Mouse (Mus musculus) ovary, adult 10 weeks (tissue): ENCODE results near the gene Krtap3-1. TPM values are rescaled to one million over a fixed set of nuclear protein-coding genes. Genes with fewer than 3 reads are reported as not detected.

Source experiments
- polyA plus RNA-seq: library from polyadenylated mRNA; stranded (reverse); fragments of 350-450 nt; fragmentation: Illumina TruSeq; extraction: RNeasy Lipid Tissue Mini Kit (QIAGEN cat#74804); gene quantifications from one replicate; pipeline ENCODE4 v1.2.3, GENCODE M21; 2014

Krtap3-1 gene
- polyA plus RNA-seq: not detected

GRCm38 (mm10) chr11:99566530-99566929 lies at the start of gene Krtap3-1:
Krtap3-1 (minus strand) TSS chr11:99566630.

GRCm38 (mm10) chr11:99614796-99615363 lies 48.5 kb upstream of the Krtap3-1 start, which contains the start of gene Krtap2-4:
Krtap2-4 (minus strand) TSS chr11:99614846.

DNA sequence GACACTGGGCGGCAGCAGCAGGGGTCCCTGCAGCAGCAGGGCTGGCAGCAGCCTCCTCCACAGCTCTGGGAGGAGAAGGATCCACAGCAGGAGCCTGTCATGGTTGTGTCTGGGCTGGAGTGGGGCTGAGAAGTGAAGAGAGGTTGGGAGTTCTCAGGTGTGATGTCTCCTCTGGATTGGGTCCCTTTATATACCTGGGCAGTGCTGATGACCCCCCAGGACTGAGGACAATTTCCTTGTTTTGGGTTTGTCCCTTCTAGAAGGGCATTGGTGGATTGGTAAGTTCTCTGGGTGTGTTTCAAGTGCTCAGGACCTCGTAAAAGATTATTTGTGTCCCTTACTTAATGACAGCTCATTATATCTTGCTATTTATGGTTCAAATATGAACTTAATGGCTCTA lies 43.7 kb upstream of the Krtap3-1 start, which contains the start of gene Gm11937:
Gene Gm11937, minus strand, starts transcription at position 101 of the 400 bp plus-strand sequence.

GRCm38 (mm10) chr11:99603208-99603607 lies 36.8 kb upstream of the Krtap3-1 start, which contains the start of gene Gm11938:
Gm11938 (minus strand) TSS chr11:99603308.

DNA sequence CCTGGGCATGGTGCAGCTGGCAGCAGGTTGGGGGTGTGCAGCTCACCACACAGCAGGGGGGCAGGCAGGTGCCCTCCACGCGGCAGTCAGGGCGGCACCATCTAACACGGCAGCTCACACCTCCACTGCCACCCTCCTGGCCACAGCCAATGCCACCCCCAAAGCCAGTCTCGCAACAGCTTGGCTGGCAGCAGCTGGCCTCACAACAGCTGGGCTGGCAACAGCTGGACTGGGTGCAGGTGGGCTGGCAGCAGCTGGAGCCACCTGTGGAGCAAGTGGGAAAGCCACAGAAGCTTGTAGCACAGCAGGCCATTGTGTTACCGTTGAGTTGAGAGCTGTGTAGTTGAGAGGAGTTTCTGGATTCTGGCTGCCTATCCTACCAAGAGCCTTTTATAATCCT lies 31.3 kb upstream of the Krtap3-1 start, which contains the start of gene Krtap9-3:
Gene Krtap9-3, minus strand, starts transcription at position 364 of the 400 bp plus-strand sequence.

DNA sequence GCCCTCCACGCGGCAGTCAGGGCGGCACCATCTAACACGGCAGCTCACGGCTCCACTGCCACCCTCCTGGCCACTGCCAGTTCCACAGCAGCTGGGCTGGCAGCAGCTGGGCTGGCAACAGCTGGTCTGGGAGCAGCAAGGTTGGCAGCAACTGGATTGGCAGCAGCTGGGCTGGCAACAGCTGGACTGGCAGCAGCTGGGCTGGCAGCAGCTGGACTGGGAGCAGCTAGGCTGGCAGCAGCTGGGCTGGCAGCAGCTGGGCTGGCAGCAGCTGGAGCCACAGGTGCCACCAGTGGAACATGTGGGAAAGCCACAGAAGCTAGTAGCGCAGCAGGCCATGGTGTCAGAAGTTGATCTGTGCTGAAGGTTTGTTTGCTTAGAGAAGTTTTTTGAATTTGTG lies 24.6 kb upstream of the Krtap3-1 start, which contains the start of gene Krtap1-3:
Gene Krtap1-3, minus strand, starts transcription at position 359 of the 400 bp plus-strand sequence.

GRCm38 (mm10) chr11:99583245-99583704 lies 16.8 kb upstream of the Krtap3-1 start, which contains the start of gene Krtap1-4:
Krtap1-4 (minus strand) TSS chr11:99583654.

DNA sequence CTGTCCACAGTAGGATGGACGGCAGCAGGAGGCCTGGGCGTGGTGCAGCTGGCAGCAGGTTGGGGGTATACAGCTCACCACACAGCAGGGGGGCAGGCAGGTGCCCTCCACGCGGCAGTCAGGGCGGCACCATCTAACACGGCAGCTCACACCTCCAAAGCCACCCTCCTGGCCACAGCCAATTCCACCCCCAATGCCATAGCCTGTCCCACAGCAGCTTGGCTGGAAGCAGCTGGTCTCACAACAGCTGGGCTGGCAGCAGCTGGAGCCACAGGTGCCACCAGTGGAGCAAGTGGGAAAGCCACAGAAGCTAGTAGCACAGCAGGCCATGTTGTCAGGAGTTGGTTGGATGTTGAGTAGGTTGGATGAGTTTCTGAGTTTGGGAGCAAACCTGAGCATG lies 14.2 kb upstream of the Krtap3-1 start, which contains the start of gene Krtap1-5:
Gene Krtap1-5, minus strand, starts transcription at position 381 of the 400 bp plus-strand sequence.

DNA sequence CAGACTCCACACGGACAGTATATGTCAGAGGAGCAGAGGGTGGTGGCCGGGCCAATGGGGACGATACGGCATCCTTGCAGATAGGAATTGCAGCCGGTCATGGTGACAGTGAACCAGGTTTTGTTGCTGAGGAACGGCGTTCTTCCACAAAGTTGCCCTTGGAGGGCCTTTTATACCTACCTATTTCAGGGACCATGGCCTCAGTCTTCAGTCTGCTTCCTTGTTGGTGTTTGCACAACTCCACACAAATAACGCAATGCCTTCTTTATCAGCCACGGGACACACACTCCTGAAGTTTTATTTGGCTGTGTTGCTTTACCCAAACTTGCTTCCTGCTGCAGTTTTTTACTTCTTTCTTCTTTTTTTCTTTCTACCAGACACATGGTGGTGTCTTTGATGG lies 7.1 kb downstream of the Krtap3-1 start, which contains the start of gene Gm11939:
Gene Gm11939, minus strand, starts transcription at position 101 of the 400 bp plus-strand sequence.

DNA sequence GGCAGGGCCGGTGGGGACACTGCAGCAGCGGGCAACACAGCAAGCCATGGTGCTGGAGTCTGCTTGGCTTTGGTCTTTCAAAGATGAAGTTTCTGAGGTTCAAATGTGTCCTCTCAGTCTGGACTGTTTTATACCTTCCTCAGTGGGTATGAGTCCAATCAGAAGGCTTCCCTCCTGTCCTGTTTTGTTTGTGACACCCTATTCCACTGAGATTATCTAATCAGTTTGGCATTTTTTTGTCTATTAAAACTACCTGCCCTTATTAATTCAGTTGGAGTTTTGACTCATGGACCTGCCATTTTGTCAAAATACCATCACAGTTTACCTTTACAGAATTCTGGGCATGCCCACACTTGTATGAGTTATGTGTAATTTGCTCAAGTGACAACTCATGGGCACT lies 9.7 kb downstream of the Krtap3-1 start, which contains the start of gene Krtap3-2:
Gene Krtap3-2, minus strand, starts transcription at position 101 of the 400 bp plus-strand sequence.

GRCm38 (mm10) chr11:99550765-99551164 lies 15.7 kb downstream of the Krtap3-1 start, which contains the start of gene Krtap3-3:
Krtap3-3 (minus strand) TSS chr11:99550865.

DNA sequence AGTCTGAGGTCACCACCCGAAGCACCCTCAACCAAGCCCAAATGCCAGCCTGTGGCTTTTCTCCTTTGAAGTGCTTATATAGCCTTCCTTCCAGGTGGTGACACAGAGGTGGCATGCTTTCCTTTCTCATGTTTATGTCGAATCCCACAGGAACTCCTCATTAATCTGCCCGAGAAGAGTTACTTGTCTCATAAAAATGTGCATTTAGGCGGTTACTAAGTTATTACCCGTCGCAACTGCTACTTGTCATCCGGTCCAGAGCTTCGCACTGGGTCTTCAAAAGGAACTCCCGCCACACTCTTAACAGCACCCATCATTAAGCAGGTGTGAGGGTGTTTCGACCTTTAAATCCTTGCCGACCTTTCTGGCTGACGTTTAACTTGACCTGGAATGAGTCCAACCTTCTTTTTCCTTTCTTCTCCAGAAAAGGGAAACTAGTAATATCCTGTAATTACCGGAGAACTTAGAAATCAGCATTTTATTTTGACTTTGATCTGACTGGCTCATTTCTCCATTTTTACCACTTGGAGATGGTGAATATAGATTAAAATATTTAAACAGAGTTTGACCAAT lies 45.1 kb downstream of the Krtap3-1 start, which contains the start of gene Krt39:
Gene Krt39, minus strand, starts transcription at position 51 of the 573 bp plus-strand sequence.

Other genes starting within 250 kb of the Krtap3-1 start
- gene Krt25, start 243.7 kb downstream of the Krtap3-1 start, polyA plus RNA-seq: not detected
- not detected for gene Krt26, start 228.7 kb downstream of the Krtap3-1 start, polyA plus RNA-seq
- gene Krt27, start 215.5 kb downstream of the Krtap3-1 start, polyA plus RNA-seq: not detected
- gene Krt28, start 191.7 kb downstream of the Krtap3-1 start, polyA plus RNA-seq: not detected
- 13.0 TPM for gene Krt10, start 177.3 kb downstream of the Krtap3-1 start, polyA plus RNA-seq
- gene Krt12, start 144.4 kb downstream of the Krtap3-1 start, polyA plus RNA-seq: not detected
- 3.6 TPM for gene Krt20, start 128.5 kb downstream of the Krtap3-1 start, polyA plus RNA-seq
- gene Krt23, start 73.5 kb downstream of the Krtap3-1 start, polyA plus RNA-seq: 0.29 TPM
- not detected for gene Krt39, start 45.3 kb downstream of the Krtap3-1 start, polyA plus RNA-seq
- not detected for gene Krt40, start 23.5 kb downstream of the Krtap3-1 start, polyA plus RNA-seq
- not detected for gene Krtap3-3, start 15.8 kb downstream of the Krtap3-1 start, polyA plus RNA-seq
- gene Krtap3-2, start 9.8 kb downstream of the Krtap3-1 start, polyA plus RNA-seq: not detected
- not detected for gene Gm11939, start 7.2 kb downstream of the Krtap3-1 start, polyA plus RNA-seq
- not detected for gene Krtap1-5, start 14.4 kb upstream of the Krtap3-1 start, polyA plus RNA-seq
- not detected for gene Krtap1-4, start 17.0 kb upstream of the Krtap3-1 start, polyA plus RNA-seq
- not detected for gene Krtap1-3, start 24.7 kb upstream of the Krtap3-1 start, polyA plus RNA-seq
- not detected for gene Krtap9-3, start 31.5 kb upstream of the Krtap3-1 start, polyA plus RNA-seq
- gene Gm11938, start 36.7 kb upstream of the Krtap3-1 start, polyA plus RNA-seq: not detected
- gene Gm11937, start 43.6 kb upstream of the Krtap3-1 start, polyA plus RNA-seq: not detected
- gene Krtap2-4, start 48.2 kb upstream of the Krtap3-1 start, polyA plus RNA-seq: not detected
- not detected for gene Gm11562, start 53.8 kb upstream of the Krtap3-1 start, polyA plus RNA-seq
- gene Krtap4-1, start 61.6 kb upstream of the Krtap3-1 start, polyA plus RNA-seq: not detected
- gene Krtap4-2, start 68.5 kb upstream of the Krtap3-1 start, polyA plus RNA-seq: not detected
- gene Krtap4-7, start 77.5 kb upstream of the Krtap3-1 start, polyA plus RNA-seq: not detected
- not detected for gene Gm11555, start 83.6 kb upstream of the Krtap3-1 start, polyA plus RNA-seq
- not detected for gene Gm11563, start 92.3 kb upstream of the Krtap3-1 start, polyA plus RNA-seq
- gene Krtap4-6, start 99.3 kb upstream of the Krtap3-1 start, polyA plus RNA-seq: not detected
- gene Gm14190, start 124.1 kb upstream of the Krtap3-1 start, polyA plus RNA-seq: not detected
- gene Gm14180, start 167.7 kb upstream of the Krtap3-1 start, polyA plus RNA-seq: not detected
- gene Gm11595, start 206.3 kb upstream of the Krtap3-1 start, polyA plus RNA-seq: not detected
- gene Krtap4-8, start 214.1 kb upstream of the Krtap3-1 start, polyA plus RNA-seq: not detected
- not detected for gene Krtap4-9, start 218.6 kb upstream of the Krtap3-1 start, polyA plus RNA-seq
- gene Gm11596, start 226.8 kb upstream of the Krtap3-1 start, polyA plus RNA-seq: not detected
- gene Gm11569, start 232.3 kb upstream of the Krtap3-1 start, polyA plus RNA-seq: not detected
- not detected for gene Gm11554, start 237.8 kb upstream of the Krtap3-1 start, polyA plus RNA-seq
- gene Krtap4-13, start 243.3 kb upstream of the Krtap3-1 start, polyA plus RNA-seq: not detected
- not detected for gene Gm11564, start 249.0 kb upstream of the Krtap3-1 start, polyA plus RNA-seq